Mouse (Mus musculus) kidney, postnatal 10 days (tissue): ENCODE measurements around the gene Krt83.
A peak's percentile ranks its signal among the peaks of the same experiment; 100 is the strongest.

Experiments
- DNase-seq: peaks from one replicate; pipeline ENCODE4 v3.0.0; 2021; ENCODE audit warnings: mixed read lengths

Gene Krt83

DNA sequence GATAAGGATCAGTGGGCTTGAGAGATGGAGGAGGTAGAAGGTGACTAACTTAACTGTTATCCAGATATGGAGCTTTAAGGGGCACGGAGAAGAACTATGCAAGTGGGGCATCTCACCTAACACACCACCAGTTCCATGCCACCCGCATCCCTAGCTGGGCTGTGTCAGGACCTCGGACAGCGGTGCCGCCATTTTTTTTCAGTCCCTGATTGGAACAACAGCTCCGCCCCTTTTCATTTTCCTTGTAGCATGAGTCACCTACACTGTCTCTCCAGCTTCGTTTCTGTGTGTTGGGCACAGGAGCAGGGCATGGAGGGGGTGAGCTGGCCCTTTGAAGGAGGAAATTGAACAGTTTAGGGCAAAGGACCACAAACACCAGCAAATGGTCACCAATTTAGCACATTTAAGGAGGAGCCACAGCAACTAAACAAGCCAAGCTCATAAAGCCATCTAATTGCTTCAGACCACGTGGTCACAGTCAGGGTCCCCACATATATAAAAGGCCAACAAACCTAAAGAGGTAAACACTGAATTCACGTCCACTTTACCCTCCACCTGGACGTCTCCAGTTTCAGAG lies 18.3 kb downstream of the Krt83 start, which contains the start of gene Krt86:
TSS of gene Krt86 (plus strand) at position 527 of the 577 bp plus-strand sequence.
- peak; percentile 68 for DNase-seq

DNA sequence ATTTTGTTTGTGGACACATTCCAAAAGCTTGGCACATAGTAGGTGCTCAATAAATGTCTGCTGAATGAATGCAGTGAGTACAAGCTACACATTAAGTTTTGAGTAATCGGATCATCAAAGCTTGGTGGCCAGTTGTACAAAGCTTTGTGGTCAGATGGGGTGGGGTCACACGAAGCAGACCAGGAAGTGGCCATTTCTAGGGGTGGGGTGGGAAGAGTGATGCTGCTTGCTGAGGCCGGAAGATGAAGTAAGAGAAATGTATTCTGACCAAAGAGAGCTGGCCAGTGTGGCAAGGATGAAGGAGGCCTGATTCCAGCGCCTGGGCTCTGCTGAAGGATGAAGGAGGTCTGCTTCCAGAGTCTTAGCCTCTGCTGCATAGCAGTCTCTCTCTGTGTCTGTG lies 22.2 kb downstream of the Krt83 start:
- no peak for DNase-seq

DNA sequence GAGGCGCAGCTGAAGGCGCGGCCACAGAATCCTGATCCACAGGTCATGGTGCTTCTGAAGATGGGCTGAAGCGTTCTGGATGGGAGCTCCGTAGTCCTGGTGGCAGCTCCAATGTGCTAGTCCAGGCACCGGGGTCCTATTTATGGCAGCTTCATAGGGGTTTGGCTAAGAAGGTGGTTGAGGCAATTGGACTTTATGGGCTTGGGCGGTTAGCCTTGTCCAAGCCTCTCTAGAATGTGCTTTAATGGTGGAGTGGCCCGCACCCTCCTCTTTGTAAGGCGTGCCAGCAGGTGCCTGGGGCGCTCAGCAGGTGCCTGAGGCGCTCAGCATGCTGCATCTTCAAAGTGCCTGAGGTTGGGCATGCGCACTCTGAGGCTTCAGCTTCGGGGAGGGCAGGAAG lies 27.7 kb downstream of the Krt83 start, which contains the start of gene Krt81:
TSS of gene Krt81 (minus strand) at position 101 of the 400 bp plus-strand sequence.
- no peak for DNase-seq

DNA sequence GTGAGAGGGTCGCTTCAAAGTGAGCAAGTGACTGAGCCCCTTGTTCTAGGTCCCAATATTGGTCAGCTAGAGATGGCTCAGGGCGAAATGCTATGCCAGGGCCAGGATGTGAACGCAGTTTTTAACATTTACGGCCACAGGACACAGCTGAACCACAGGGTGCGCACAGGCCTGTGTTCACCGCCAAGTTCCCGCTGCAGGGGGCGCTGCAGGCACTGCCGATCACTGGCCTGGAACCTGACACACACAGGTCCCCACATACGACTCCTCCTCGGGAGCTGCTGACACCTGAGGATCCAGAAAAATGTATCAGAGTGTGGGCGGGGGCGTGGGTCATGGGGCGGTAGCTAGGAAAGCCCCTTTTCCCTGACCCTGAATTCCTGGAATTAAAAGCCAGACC lies 32.0 kb downstream of the Krt83 start:
- peak; percentile 42 for DNase-seq

DNA sequence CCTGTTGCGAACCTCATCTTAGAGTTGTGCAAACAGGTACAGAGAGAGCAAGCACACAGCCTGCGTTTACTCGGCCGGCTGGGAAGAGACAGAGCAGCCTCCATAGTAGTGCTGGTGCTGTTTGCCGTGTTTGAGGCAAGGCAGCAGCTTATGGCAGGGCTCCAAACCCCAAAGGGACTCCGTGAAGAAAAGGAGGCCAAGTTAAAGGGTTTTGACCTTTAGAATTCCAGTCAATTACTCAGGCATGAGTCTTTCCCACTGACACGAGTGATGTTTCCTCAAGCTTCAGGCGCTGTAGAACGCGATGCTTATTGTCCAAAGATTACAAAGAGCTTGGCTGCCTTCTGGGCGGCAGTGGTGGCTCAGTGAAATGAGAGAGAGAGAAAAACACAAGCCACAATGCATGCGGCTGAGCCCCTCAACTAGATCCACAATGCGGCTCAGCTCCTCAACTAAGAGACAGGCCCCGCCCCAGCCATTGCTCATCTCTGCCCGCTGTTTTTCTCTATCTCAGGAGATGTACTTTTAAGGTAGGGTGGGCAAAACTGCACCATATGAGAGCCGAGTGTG lies 32.9 kb downstream of the Krt83 start:
- DNase-seq, result peak; percentile 72

DNA sequence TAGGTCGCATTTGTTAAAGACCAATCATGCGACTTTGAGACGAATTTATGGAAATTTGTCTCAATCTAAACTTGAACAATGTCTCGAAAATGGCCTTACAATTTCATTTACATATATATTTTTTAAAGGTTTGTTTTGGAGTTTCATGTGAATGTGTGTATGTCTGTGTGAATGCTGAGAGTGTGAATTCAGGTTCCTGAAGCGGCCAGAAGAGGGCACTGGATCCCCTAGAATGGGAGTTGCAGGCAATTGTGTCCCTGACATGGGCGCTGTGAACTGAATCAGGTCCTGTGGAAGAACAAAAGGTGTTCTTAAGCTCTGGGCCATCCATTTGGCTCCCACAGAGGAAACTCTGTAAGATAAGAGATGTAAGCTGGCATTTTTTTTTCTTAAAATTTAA lies 35.4 kb downstream of the Krt83 start:
- no peak for DNase-seq

DNA sequence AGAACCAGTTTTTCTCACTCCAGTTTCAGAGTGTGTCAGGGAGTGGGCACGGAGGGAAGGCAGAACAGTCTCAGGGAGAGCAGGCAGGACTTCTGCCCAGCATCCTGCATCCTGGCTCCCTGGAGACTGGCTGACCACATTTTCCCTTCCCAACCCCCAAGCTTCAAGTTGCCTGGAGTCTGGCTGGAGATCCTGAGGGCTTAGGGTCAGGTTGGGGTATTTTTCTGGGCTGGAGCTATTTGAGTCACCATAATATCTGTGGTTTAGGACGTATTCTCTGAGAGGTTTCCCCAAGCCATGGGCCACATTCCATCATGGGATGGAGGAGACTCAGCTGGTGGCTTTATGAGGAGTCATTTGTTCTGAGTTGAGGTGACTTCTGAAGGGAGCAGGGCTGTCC lies 36.0 kb downstream of the Krt83 start:
- DNase-seq, result peak; percentile 54

DNA sequence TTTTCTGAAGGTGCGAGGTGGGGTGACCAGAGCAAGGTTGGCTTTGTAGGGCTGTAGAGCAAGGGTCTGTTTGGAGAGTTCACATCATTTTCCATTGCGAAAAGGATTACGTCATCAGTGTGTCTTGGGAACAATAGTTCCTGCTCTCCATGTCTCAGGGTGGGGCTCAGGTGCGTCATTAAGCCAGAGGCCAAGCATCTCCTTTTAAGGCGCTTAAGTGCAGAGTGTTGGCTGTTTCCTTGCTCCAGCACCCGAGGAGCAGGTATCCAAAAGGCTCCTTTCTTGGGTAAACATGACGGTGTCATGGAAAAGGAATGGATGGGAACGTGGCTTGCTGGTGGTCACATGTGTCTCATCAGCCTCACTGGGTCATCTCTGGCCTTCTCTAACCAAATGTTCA lies 36.5 kb downstream of the Krt83 start:
- DNase-seq, result no peak

DNA sequence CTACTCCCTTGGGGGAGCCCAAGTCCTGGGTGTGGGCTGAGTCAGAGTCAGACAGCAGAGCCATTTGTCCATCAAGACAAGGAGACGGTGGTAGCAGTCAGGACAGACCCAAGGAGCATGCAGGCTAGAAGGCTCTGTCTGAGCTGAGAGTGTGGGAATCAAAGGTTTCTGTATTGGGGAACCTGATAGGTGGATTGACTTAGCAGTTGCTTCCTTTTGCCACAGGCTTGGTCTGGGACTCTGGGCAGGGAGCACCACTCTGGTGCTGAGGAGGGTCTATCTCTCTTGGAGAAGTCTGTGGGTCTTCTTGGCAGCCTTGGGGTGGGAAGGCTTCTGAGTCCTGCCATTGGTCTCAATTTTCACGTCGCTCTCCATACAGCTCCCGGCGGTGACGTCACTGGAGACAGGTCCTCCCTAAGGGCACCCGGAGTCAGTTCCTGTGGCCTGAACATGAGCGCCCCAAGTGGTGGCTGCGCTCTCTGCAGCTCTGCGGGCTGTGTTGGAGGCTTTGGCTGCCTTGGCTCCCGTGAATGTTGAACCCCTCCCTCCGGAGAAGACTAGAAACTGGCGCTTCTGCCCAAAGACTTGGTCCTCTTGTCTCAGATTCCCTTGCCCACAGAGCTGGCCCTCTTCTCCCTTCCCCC lies 38.1 kb downstream of the Krt83 start:
- peak; percentile 88 for DNase-seq

DNA sequence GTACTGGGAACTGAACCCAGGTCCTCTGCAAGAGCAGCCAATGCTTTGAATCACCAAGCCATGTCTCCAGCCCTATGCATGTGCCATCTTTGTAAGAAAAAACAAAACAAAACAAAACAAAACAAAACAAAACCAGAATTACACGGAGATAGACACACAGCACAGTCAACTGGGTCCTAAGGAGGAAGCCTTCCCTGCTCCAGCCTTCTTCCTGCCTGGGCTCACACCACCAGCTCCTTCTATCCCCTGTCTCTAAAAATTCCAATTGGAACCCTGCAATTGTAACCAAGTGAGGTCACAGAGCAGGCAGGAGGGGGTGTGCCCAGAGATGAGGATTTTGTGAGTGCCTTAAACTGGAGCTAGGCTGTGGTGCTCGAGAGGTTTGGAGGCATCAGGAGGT lies 43.9 kb downstream of the Krt83 start, which contains the start of gene Krt88:
TSS of gene Krt88 (plus strand) at position 301 of the 400 bp plus-strand sequence.
- no peak for DNase-seq

DNA sequence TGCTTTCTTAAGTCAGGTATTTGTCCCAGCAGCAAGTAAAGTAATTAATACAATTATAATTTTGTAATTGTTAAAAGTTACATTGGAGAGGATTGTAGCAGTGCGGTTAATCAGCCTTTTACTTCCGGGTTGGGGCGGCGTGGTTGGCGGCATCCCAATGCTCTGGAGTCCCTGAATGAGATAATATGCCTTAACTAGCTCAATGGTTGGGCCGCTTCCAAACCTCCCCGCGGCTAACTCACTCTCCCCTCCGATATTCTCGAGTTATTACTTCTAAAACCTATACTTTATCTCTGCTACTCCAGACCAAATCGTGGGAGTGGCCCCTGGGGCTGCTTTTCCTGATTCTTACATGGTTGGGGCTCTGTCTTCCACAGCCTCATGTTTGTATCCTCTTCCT lies 44.7 kb downstream of the Krt83 start:
- no peak for DNase-seq

DNA sequence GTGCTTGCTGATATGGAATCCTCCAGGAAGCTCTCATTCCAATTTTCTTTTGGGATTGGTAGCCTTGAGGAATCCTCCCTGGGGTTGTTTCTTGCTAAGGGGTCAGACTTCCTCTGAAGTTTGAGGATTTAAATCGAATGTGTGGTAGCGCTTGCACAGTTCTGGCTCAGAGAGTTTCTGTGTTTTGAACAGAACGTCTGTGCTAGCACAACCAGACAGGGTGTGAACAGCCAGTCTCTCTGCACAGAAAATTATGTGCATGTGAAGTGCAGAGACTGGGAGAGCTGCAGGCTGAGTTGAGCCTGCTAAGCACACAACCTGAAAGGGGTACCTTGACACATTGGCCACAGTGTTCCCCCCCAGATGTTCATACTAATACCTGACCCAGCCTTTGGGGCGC lies 50.5 kb downstream of the Krt83 start:
- DNase-seq, result no peak

DNA sequence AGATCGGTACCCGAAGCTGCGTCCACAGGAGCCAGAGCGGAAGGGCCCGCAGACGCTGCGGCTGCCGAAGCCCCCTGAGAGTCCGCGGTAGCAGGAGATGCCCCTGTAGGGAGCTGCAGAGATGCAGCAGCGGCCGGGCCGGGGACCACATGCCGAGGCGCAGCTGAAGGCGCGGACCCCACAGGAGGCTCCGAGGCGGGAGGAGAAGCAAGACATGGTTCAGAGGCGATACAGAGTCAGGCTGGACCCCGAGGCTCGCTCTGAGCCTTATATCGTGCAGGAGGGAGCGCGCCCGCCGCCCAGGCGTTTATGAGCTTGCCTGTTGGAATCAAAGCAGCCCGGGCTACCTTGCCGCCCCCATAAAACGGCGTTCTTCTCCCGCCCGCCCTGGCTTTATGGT lies 52.8 kb downstream of the Krt83 start, which contains the start of gene Krt87:
TSS of gene Krt87 (minus strand) at position 250 of the 400 bp plus-strand sequence.
- no peak for DNase-seq

DNA sequence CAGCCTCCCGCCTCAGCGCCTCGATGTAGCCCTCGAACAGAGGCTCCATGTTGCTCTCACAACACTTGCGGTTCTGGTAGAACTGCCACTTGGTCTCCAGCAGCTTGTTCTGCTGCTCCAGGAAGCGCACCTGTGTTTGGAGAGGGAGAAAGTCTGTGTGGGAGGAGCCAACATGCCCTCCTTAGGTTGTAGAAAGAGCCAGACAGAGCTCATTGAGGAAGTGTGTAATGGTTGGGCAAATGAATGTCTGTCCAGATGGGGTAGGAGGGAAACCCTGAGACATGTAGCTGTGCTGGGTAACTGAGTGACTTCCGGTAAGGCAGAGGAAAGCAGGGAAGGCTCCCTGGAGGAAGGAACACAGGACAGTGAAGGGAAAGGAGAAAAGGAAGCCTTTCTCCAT lies 54.7 kb downstream of the Krt83 start:
- DNase-seq, result no peak
